In genomic region chr17:45746755-45747154, GRCm38 (mm10) we compare ENCODE assay signal across 19 mouse cellular contexts. TPM values are rescaled to one million over a fixed set of nuclear protein-coding genes. Genes with fewer than 3 reads are reported as not detected.
DNase-seq lines count a peak whose midpoint lies in the region; ATAC-seq and TF ChIP-seq lines count a peak whose summit lies in the region.
"Had no signal": no experiment of that assay in that cellular context is flagged by ENCODE, and none has a peak within 500 bp of the region (broad histone marks: within the 10 kb centered on the region; RNA-seq: fewer than 3 reads in every experiment).

No protein-coding gene starts in this region.

- no peaks in the 10 kb centered on the region for H3K27me3 ChIP-seq in testis, adult 2 months (ENCODE audit: control insufficient read depth, insufficient read depth, low read length)
- H3K27me3 ChIP-seq: embryonic facial prominence, embryonic 13.5 days; neural tube, embryonic 12.5 days; stomach, embryonic 15.5 days had no signal

- no peak overlapping the region for H3K4me3 ChIP-seq in testis, adult 2 months (ENCODE audit: control insufficient read depth, low read depth, low read length)
- H3K4me3 ChIP-seq: embryonic facial prominence, embryonic 13.5 days; forebrain, embryonic 12.5 days; heart, embryonic 13.5 days; neural tube, embryonic 12.5 days; stomach, embryonic 15.5 days had no signal

- peaks cover 12% of the 10 kb centered on the region for H3K4me1 ChIP-seq in testis, adult 2 months (ENCODE audit: control insufficient read depth, insufficient read depth, low read length)

- peak; percentile 56 for ATAC-seq in megakaryocyte, adult 5-6 weeks (ENCODE audit: poor library complexity, severe bottlenecking)
- ATAC-seq: hindbrain, postnatal 0 days had no signal

- no peak for TF ChIP-seq POLR2A in testis, adult 2 months (IDR thresholded peaks at IDR 0.05; ENCODE audit: control insufficient read depth, low read depth, low read length)

- H3K36me3 ChIP-seq in testis, adult 2 months (ENCODE audit: control insufficient read depth, insufficient read depth, low read length) = no peaks in the 10 kb centered on the region
- H3K36me3 ChIP-seq: embryonic facial prominence, embryonic 13.5 days; forebrain, embryonic 12.5 days; heart, embryonic 13.5 days; neural tube, embryonic 12.5 days; stomach, embryonic 15.5 days had no signal

- H3K27ac ChIP-seq in testis, adult 2 months (ENCODE audit: control insufficient read depth, insufficient read depth, low read depth, low read length) = no peak overlapping the region
- H3K27ac ChIP-seq: embryonic facial prominence, embryonic 13.5 days; forebrain, embryonic 12.5 days; heart, embryonic 13.5 days; hindbrain, postnatal 0 days; neural tube, embryonic 12.5 days; stomach, embryonic 15.5 days had no signal

- 0 out of 2 replicates have a peak, but pooled peaks have one; percentile 4 for TF ChIP-seq CTCF in testis, adult 2 months (IDR thresholded peaks at IDR 0.05; ENCODE audit: control insufficient read depth, insufficient read depth, insufficient replicate concordance, low read depth, low read length)

- no peak for DNase-seq in testis, postnatal 10 days (ENCODE audit: low spot score)
- DNase-seq in NIH3T3 (ENCODE audit: low read depth) = peak; percentile 70
- no peak for DNase-seq in ovary, postnatal 14 days (ENCODE audit: low spot score)
- no peak for DNase-seq in layer of hippocampus, adult 9-11 months
- DNase-seq in c-Kit-positive CD71-positive TER-119-positive erythroid progenitor cells, embryonic 14.5 days (ENCODE audit: low spot score) = no peak
- DNase-seq: adrenal gland, postnatal 10 days; cerebellum, postnatal 25 days; kidney, adult 9 months; lung, embryonic 14.5 days had no signal

RNA-seq across cellular contexts. Expression of gene 1600014C23Rik, which starts 13.1 kb away (rescaled TPM):
- 0.36 and 0.79 TPM in 2 replicates for polyA plus RNA-seq in testis, adult 2 months (2012; rRNA removed)
- not detected in 2 replicates for total RNA-seq in megakaryocyte, adult 5-6 weeks (2015)
- total RNA-seq in megakaryocyte, adult 5-6 weeks (2017) = not detected in 2 replicates
- total RNA-seq: adrenal gland, postnatal 10 days; gastrocnemius, adult 18-20 months; hindbrain, postnatal 0 days; layer of hippocampus, adult 8-10 months had no signal
- polyA plus RNA-seq: embryonic facial prominence, embryonic 13.5 days; lung, embryonic 14.5 days; neural tube, embryonic 12.5 days; stomach, embryonic 15.5 days had no signal
